Mouse (Mus musculus): ENCODE data around the gene Tcf20. TPM values are rescaled to one million over a fixed set of nuclear protein-coding genes. Genes with fewer than 3 reads are reported as not detected.
"Not testable (repeated sequence)": the region's sequence is repeated elsewhere in the genome, so short reads cannot be mapped to it uniquely, and the experiment has no call there.

Tcf20 gene
- polyA plus RNA-seq, 1 experiment from 2014 or later: 9.8 TPM

GRCm38 (mm10) chr15:82810556-82810955 lies 177.1 kb downstream of the Tcf20 start:
- Histone ChIP-seq H3K27ac (no peak overlapping the region), H3K4me1 (peaks cover 5% of the 10 kb centered on the region), H3K9ac (no peak overlapping the region), H3K9me3 (no peaks in the 10 kb centered on the region), H3K27me3 (replicated peaks) (no peaks in the 10 kb centered on the region), H3K36me3 (peaks cover 13% of the 10 kb centered on the region), H3K4me3 (no peak overlapping the region), H3K4me2 (replicated peaks) (no peak overlapping the region)
- WGBS: 93% methylated on average over 1 of the region's 1 CpGs
- ATAC-seq (ENCODE audit: low FRiP score, low read depth): no peak

DNA sequence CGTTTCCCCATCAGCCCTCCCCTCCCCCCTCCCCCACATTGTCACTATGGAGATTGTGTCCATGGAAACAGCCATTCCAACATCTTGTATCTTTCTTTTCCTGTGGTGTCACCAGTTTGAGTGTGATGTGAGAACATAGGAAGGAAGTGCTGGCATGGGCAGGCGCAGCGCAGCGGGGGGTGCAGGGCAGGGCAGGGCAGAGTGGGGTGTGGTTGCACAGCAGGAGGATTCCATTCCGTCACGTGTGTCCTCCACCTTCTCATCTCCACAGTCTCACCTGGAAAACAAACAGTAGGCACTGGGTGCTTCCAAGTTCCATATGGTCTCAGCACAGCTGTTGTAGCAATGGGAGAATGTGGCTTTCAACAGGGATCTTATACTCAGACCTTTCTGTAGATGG lies 178.2 kb downstream of the Tcf20 start:
- peaks cover 5% of the 10 kb centered on the region for H3K4me1 ChIP-seq
- H3K4me3 ChIP-seq: no peak overlapping the region
- H3K9me3 ChIP-seq: no peaks in the 10 kb centered on the region
- no peak for ATAC-seq (ENCODE audit: low FRiP score, low read depth)
- WGBS: 63% methylated on average over 6 of the region's 6 CpGs
- H3K36me3 ChIP-seq: peaks cover 13% of the 10 kb centered on the region
- no peak overlapping the region for H3K27ac ChIP-seq
- no peaks in the 10 kb centered on the region for H3K27me3 ChIP-seq (replicated peaks)
- no peak overlapping the region for H3K4me2 ChIP-seq (replicated peaks)
- H3K9ac ChIP-seq: no peak overlapping the region

- ATAC-seq (ENCODE audit: low FRiP score, low read depth): no peak
- WGBS: 65% methylated on average over 5 of the region's 5 CpGs
- no peak overlapping the region for H3K9ac ChIP-seq
- H3K9me3 ChIP-seq: no peaks in the 10 kb centered on the region
- peaks cover 5% of the 10 kb centered on the region for H3K4me1 ChIP-seq
- H3K4me2 ChIP-seq (replicated peaks): no peak overlapping the region
- H3K4me3 ChIP-seq: no peak overlapping the region
- H3K27ac ChIP-seq: no peak overlapping the region
- no peaks in the 10 kb centered on the region for H3K27me3 ChIP-seq (replicated peaks)
- H3K36me3 ChIP-seq: peaks cover 13% of the 10 kb centered on the region
Measured at GRCm38 (mm10) chr15:82806969-82807763, 180.5 kb downstream of the Tcf20 start.

GRCm38 (mm10) chr15:82804708-82805639 lies 182.7 kb downstream of the Tcf20 start:
- 71% methylated on average over 5 of the region's 5 CpGs for WGBS
- no peak for ATAC-seq (ENCODE audit: low FRiP score, low read depth)
- Histone ChIP-seq H3K9ac (no peak overlapping the region), H3K4me2 (replicated peaks) (no peak overlapping the region), H3K27ac (no peak overlapping the region), H3K4me3 (no peak overlapping the region), H3K9me3 (no peaks in the 10 kb centered on the region), H3K36me3 (no peaks in the 10 kb centered on the region; the same call in 1 of the 2 replicates), H3K4me1 (peaks cover 5% of the 10 kb centered on the region), H3K27me3 (replicated peaks) (no peaks in the 10 kb centered on the region)

- H3K4me2 ChIP-seq (replicated peaks): no peak overlapping the region
- no peak for ATAC-seq (ENCODE audit: low FRiP score, low read depth)
- no peaks in the 10 kb centered on the region for H3K4me1 ChIP-seq
- no peaks in the 10 kb centered on the region for H3K36me3 ChIP-seq
- H3K27me3 ChIP-seq (replicated peaks): no peaks in the 10 kb centered on the region
- no peak overlapping the region for H3K27ac ChIP-seq
- no peaks in the 10 kb centered on the region for H3K9me3 ChIP-seq
- WGBS: 81% methylated on average over 3 of the region's 3 CpGs
- H3K4me3 ChIP-seq: no peak overlapping the region
- H3K9ac ChIP-seq: no peak overlapping the region
Measured at GRCm38 (mm10) chr15:82795936-82796440, 191.7 kb downstream of the Tcf20 start.

- no peak within 1 kb of the TSS for H3K27ac ChIP-seq
- H3K9me3 ChIP-seq: no peaks in the 10 kb centered on the region
- no peaks in the 10 kb centered on the region for H3K36me3 ChIP-seq
- H3K4me1 ChIP-seq: no peaks in the 10 kb centered on the region
- no peaks in the 10 kb centered on the region for H3K27me3 ChIP-seq (replicated peaks)
- no peak within 1 kb of the TSS for H3K4me2 ChIP-seq (replicated peaks)
- ATAC-seq (ENCODE audit: low FRiP score, low read depth): no peak
- H3K4me3 ChIP-seq: no peak within 1 kb of the TSS
- WGBS: 89% methylated on average over 5 of the region's 5 CpGs
- no peak within 1 kb of the TSS for H3K9ac ChIP-seq
Measured at GRCm38 (mm10) chr15:82794277-82794676, 193.4 kb downstream of the Tcf20 start, which contains the start of gene Cyp2d26. Gene Cyp2d26, minus strand, starts transcription at chr15:82794294.

DNA sequence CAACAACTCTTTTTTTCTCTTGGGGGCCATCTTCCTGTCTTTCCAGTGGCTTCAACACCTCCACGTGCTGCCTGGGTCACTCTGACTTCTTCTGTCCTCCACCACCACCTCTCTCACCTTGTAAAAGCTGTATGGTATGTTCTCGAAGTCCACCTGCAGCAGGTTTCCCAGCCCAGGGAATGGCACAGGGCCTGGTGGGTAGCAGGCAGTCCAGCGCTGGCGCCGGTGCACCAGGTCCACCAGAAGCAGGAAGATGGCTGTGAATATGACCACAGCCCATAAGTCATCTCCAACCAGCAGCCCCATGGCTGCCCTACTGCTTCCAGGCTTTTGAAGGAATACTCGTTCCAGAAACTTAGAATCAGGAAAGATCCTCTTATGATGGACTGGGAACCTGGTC lies 193.8 kb downstream of the Tcf20 start:
- Histone ChIP-seq H3K27me3 (replicated peaks) (no peaks in the 10 kb centered on the region), H3K4me3 (no peak overlapping the region), H3K9me3 (no peaks in the 10 kb centered on the region), H3K27ac (no peak overlapping the region), H3K9ac (no peak overlapping the region), H3K4me2 (replicated peaks) (no peak overlapping the region), H3K4me1 (no peaks in the 10 kb centered on the region), H3K36me3 (no peaks in the 10 kb centered on the region)
- WGBS: 89% methylated on average over 6 of the region's 6 CpGs
- ATAC-seq (ENCODE audit: low FRiP score, low read depth): no peak

DNA sequence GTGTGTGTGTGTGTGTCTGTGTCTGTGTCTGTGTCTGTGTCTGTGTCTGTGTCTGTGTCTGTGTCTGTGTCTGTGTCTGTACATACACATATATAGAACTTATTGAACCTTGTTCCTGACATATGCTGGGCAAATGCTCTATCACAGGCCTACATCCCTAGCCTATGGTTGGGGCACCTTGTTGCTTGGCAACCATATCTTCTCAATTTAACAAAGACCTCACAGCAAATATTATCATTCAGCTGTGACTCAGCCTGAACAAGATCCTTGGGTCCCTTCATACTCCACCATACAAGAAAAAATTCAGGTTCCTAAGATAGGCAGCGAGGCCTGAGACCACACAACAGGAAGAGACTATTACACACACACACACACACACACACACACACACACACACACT lies 194.2 kb downstream of the Tcf20 start:
- WGBS: 100% methylated on average over 1 of the region's 1 CpGs
- Histone ChIP-seq H3K4me2 (replicated peaks) (no peak overlapping the region), H3K9ac (no peak overlapping the region), H3K27me3 (replicated peaks) (no peaks in the 10 kb centered on the region), H3K27ac (no peak overlapping the region), H3K4me1 (no peaks in the 10 kb centered on the region), H3K9me3 (no peaks in the 10 kb centered on the region), H3K4me3 (no peak overlapping the region), H3K36me3 (no peaks in the 10 kb centered on the region)
- no peak for ATAC-seq (ENCODE audit: low FRiP score, low read depth)

GRCm38 (mm10) chr15:82792566-82792965 lies 195.1 kb downstream of the Tcf20 start:
- no peaks in the 10 kb centered on the region for H3K4me1 ChIP-seq
- ATAC-seq (ENCODE audit: low FRiP score, low read depth): no peak
- no peaks in the 10 kb centered on the region for H3K9me3 ChIP-seq
- no peak overlapping the region for H3K9ac ChIP-seq
- H3K27me3 ChIP-seq (replicated peaks): no peaks in the 10 kb centered on the region
- H3K4me3 ChIP-seq: no peak overlapping the region
- H3K36me3 ChIP-seq: no peaks in the 10 kb centered on the region
- no peak overlapping the region for H3K4me2 ChIP-seq (replicated peaks)
- no peak overlapping the region for H3K27ac ChIP-seq
- 92% methylated on average over 11 of the region's 11 CpGs for WGBS

- ATAC-seq (ENCODE audit: low FRiP score, low read depth): no peak
- 85% methylated on average over 1 of the region's 1 CpGs for WGBS
- H3K4me1 ChIP-seq: no peaks in the 10 kb centered on the region
Measured at GRCm38 (mm10) chr15:82784581-82784980, 203.1 kb downstream of the Tcf20 start.

GRCm38 (mm10) chr15:82783800-82784199 lies 203.9 kb downstream of the Tcf20 start:
- WGBS: 83% methylated on average over 1 of the region's 1 CpGs
- H3K4me1 ChIP-seq: no peaks in the 10 kb centered on the region

More at GRCm38 (mm10) chr15:82784581-82784980, 203.1 kb downstream of the Tcf20 start:
- Histone ChIP-seq H3K27ac (no peak overlapping the region), H3K27me3 (replicated peaks) (no peaks in the 10 kb centered on the region), H3K4me3 (no peak overlapping the region), H3K9me3 (no peaks in the 10 kb centered on the region), H3K9ac (no peak overlapping the region), H3K36me3 (no peaks in the 10 kb centered on the region), H3K4me2 (replicated peaks) (no peak overlapping the region)

DNA sequence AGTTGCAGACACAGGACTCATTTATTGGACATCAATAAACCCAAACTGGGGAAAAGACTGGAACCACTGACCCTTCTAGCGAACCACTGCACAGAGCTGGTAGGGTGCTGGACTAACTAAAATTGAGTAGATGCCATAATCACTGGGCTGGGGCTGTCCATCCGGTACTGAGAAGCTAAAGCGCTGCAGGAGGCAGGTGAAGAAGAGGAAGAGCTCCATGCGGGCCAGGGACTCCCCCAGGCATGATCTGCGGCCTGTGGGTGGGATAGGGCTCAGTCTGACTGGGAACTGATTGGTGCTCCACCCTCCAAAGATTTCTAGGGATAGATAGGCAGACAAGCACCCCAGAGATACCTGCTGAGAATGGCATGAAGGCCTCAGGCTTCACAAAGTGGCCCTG lies 209.8 kb downstream of the Tcf20 start:
- H3K9ac ChIP-seq; H3K36me3 ChIP-seq; H3K27me3 ChIP-seq (replicated peaks); ATAC-seq (ENCODE audit: low FRiP score, low read depth); H3K4me1 ChIP-seq; H3K27ac ChIP-seq; H3K9me3 ChIP-seq; H3K4me3 ChIP-seq; H3K4me2 ChIP-seq (replicated peaks): not testable (repeated sequence)
- 86% methylated on average over 5 of the region's 5 CpGs for WGBS

More at GRCm38 (mm10) chr15:82783800-82784199, 203.9 kb downstream of the Tcf20 start:
- Histone ChIP-seq H3K4me3 (no peak overlapping the region), H3K4me2 (replicated peaks) (no peak overlapping the region), H3K27me3 (replicated peaks) (no peaks in the 10 kb centered on the region), H3K27ac (no peak overlapping the region), H3K9me3 (no peaks in the 10 kb centered on the region), H3K9ac (no peak overlapping the region), H3K36me3 (no peaks in the 10 kb centered on the region)
- ATAC-seq (ENCODE audit: low FRiP score, low read depth): no peak
